Mouse (Mus musculus): ENCODE measurements around the gene 1700066M21Rik.

1700066M21Rik gene

GRCm38 (mm10) chr1:57377376-57378341 is at the start of gene 1700066M21Rik:
Gene 1700066M21Rik, plus strand, starts transcription at chr1:57377620.
- DNase-seq = peak; percentile 97 to 98

DNA sequence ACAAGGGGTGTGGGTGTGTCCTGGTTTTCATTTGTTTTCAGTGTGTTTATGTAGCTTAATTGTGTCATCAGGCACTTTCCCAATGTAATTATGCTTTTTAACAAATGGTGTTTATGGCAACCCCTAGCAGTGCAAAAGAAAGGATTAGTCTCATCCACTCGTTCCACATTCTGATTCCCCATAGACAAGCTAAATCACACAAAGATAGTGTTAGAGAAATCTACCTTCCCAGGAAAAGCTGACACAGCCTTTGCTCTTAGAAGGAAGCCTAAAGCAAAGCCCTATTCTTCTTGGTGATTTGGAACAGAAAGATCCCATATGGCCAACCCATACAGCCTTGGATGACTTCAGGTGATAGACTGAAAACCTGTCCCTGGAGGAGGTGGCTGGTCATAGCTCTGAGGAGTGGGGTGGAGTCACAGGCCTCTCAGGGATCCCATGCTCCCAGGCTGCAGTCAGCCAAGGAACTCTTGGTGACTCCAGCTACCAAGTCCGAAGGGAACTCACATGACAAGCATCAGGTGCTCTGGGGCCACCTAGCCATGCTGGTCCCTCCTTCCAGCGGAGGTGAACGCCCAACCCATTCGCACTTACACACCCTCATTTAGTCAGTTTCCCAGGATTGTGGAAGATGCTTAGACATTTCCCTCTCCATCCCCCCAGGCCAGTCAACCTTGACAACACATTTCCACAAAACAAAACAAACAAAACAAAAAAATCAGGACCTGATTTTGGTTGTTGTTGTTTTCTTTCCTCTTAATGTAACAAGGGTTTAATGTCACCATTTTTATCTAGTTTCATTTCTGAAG is 47.9 kb upstream of the 1700066M21Rik start:
- DNase-seq = no peak

GRCm38 (mm10) chr1:57330228-57330627 is 47.2 kb upstream of the 1700066M21Rik start:
- DNase-seq = peak; percentile 41 to 47

- DNase-seq = no peak
Observed at GRCm38 (mm10) chr1:57332040-57332439, 45.4 kb upstream of the 1700066M21Rik start.

- no peak for DNase-seq
Observed at GRCm38 (mm10) chr1:57333550-57334213, 43.7 kb upstream of the 1700066M21Rik start.

DNA sequence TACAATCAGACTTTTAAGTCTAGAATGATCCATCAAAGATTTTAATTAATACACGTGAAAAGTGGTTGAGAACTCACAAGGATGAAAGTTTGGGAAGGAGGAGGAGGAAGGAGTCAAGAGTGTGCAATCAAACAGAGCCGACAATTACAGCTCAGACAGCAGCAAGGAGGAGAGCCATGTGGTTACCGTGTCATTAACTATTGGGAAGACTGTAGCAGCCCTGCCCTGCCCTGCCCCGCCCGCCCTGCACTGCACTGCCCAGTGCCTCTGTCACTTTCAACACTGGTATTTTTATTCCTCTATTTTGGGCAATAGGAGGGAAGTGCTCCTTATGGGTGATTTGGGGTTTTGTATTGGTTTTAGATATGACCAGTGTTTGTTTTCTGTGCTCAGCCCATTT is 42.2 kb upstream of the 1700066M21Rik start:
- DNase-seq = no peak

- no peak for DNase-seq
Observed at GRCm38 (mm10) chr1:57339156-57339796, 38.1 kb upstream of the 1700066M21Rik start.

- no peak for DNase-seq
Observed at GRCm38 (mm10) chr1:57341197-57341596, 36.2 kb upstream of the 1700066M21Rik start.

GRCm38 (mm10) chr1:57347487-57347886 is 29.9 kb upstream of the 1700066M21Rik start:
- DNase-seq = no peak

DNA sequence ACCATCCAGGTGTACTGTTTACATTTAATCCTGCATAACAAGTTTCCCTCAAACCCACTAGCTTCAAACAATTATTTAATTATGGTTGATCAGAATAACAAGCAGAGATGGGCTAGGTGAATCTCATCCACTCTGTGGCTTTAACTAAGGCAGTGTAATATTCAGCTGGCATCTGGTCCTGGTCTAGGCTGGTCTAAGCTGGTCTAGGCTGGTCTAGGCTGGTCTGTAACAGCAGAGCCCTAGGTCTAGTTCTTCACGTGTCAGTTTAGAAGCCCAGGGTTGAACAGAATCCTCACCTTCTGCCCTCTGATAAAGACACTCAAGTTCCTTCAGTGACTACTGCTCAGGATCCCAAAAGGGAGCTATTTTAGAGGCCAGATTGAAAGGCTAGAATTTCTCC is 25.5 kb upstream of the 1700066M21Rik start:
- DNase-seq = no peak

- DNase-seq = no peak
Observed at GRCm38 (mm10) chr1:57358546-57358945, 18.9 kb upstream of the 1700066M21Rik start.

GRCm38 (mm10) chr1:57367446-57367845 is 10.0 kb upstream of the 1700066M21Rik start:
- DNase-seq = no peak

DNA sequence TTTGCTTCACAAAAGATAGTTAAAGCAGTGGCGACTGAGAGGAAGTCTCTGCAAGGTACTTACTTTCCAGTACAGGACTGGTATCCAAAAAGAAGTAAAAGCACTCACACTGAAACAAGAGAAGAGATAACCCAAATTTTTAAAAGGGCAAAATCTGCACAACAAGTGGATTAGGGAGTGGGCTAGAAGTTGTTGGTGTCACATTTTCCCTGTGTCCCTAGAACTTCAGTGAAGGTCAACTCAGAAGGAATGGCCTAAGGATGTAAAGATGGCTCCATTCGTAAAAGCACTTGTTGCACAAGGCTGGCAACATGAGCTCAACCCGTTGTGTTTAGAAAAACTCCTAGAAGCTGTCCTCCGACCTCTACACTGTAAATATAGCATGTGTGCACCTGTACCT is 8.3 kb upstream of the 1700066M21Rik start:
- no peak for DNase-seq

- no peak for DNase-seq
Observed at GRCm38 (mm10) chr1:57370451-57370850, 7.0 kb upstream of the 1700066M21Rik start.

DNA sequence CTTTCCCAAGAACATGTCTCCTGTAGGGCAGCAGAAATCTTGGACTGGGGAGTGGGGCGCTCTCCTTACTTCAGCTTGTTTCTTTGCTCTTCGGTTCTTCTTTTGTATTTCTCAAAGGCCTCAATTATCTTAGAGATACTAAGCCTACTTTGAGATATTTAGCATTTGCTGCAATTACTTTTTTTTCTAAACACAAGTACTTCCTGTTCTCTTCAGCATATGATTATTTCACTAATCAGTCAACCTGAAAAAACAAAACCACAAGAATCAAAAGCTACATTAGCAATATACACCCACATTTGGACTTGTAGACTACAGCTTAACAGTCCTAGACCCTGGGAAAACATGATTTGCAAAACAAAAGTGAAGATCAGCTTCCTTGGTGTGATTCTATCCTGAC is 2.1 kb upstream of the 1700066M21Rik start:
- DNase-seq = no peak

GRCm38 (mm10) chr1:57376806-57377205 is 614 bp upstream of the 1700066M21Rik start:
- no peak for DNase-seq

- DNase-seq = no peak
Observed at GRCm38 (mm10) chr1:57386519-57386918, 9.1 kb downstream of the 1700066M21Rik start.

GRCm38 (mm10) chr1:57387876-57388275 is 10.5 kb downstream of the 1700066M21Rik start:
- DNase-seq = peak; percentile 20 to 26

DNA sequence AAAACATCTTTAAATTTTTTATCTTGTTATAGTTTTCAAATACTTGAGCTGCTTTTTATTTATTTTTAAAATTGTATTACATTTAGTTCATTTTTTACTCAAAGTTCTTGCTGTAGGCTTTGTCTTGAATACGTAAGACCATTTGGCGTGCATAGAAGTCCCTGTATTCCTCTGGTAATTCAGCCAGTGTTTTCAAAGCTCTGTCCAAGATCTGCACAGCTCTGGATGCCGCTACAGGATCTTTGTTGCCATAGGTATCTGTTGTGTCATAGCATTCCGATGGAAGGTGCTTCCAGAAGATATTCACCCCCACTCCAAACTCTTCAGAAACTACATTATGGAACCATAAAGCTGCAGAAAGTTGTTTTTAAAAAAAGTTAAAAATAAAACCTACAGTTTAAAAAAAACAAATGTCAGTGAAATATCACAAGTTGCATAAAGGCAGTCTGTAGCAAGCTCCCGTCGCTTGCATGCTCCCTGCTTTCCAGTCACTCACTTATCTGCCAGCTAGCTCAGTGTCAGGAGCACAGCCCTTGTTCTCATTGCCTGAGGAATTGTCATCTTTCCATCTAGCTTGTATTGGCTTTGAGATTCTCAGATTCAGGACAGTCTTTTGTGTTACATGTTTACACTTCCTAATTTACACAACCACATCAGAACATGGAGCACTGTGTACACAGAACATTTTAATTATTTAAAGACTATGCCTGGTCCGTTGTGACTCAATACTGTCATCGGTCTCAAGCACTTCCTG is 11.2 kb downstream of the 1700066M21Rik start:
- DNase-seq = no peak

- no peak for DNase-seq
Observed at GRCm38 (mm10) chr1:57390993-57391790, 13.8 kb downstream of the 1700066M21Rik start.

GRCm38 (mm10) chr1:57392417-57392816 is 15.0 kb downstream of the 1700066M21Rik start:
- DNase-seq = no peak

Data from cerebellum, adult 18-20 months (tissue).